In the genomic region with DNA sequence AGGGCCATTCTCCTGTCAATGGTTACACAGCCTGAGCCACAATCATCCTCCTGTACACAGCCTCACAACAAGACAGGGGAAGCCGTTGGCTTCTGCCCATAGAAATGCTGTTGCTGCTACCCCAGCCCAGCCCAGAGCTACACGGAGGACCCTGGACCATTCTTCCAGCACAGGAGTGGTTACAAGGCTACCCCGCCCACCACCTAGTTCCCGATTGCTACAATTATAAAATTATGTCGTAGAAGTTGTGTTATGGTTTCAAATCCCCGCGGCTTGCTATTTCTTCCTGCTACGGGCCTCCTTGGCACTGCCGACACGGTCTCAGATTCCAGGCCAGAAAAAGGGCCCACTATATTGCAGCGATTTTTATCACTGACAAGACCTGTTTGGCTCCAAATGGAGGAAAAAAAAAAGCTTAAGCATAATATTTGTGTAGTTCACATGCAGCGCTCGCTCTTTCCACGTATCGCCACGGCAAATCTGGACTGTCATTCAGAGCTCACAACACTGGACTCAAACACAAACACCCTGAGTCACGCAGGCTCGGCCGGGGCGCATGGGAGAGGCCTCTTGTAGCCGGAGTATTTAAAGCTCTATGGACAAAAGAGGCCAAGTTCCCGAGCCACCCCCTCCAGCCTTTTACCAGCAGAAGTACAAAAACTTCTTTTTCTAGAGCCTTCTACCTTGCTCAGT, we compare ENCODE assay signal across 11 mouse cellular contexts.
DNase-seq lines count a peak whose midpoint lies in the region; ATAC-seq lines count a peak whose summit lies in the region.
"Had no signal": no experiment of that assay in that cellular context is flagged by ENCODE, and none has a peak within 500 bp of the region (broad histone marks: within the 10 kb centered on the region; RNA-seq: fewer than 3 reads in every experiment).

No protein-coding gene starts in this region.

- DNase-seq in CD4-positive, CD25-positive, alpha-beta regulatory T cell, adult 2 months (ENCODE audit: low read depth, low spot score) = peak; percentile 24
- peak; percentile 19 for DNase-seq in retina, postnatal 1 day
- no peak for DNase-seq in retina, embryonic 14.5 days (ENCODE audit: low spot score)
- no peak for DNase-seq in limb, embryonic 10.5 days (ENCODE audit: low spot score)
- DNase-seq in lung, postnatal 4 days = peak; percentile 23 to 59
- DNase-seq in frontal cortex, postnatal 25 days (ENCODE audit: low spot score in 2 of 2) = no peak
- no peak for DNase-seq in frontal cortex, postnatal 10 days (ENCODE audit: low spot score in 2 of 2)
- DNase-seq: cerebellum, postnatal 25 days; heart, adult 18-20 months had no signal

- WGBS in limb, embryonic 10.5 days = 91% methylated on average over 22 of the region's 22 CpGs

- H3K4me1 ChIP-seq in limb, embryonic 10.5 days = peaks cover 28% of the 10 kb centered on the region

- H3K9me3 ChIP-seq in limb, embryonic 10.5 days (replicated peaks) = no peaks in the 10 kb centered on the region

- H3K27ac ChIP-seq in limb, embryonic 10.5 days = peak overlapping the region; percentile 84; the same call in 1 of the 2 replicates

- 0 out of 2 replicates have a peak, but pooled peaks cover 5% of the 10 kb centered on the region for H3K27me3 ChIP-seq in limb, embryonic 10.5 days (ENCODE audit: low read depth, poor library complexity, severe bottlenecking)

- H3K36me3 ChIP-seq in limb, embryonic 10.5 days = no peaks in the 10 kb centered on the region

- no peak overlapping the region for H3K4me3 ChIP-seq in limb, embryonic 10.5 days
- H3K4me3 ChIP-seq: myocyte had no signal

- no peak for ATAC-seq in CD4-positive, CD25-positive, alpha-beta regulatory T cell, adult 4 months

Comparison
In these comparisons a context has a peak if more than half of its experiments do, and no peak if none do; other contexts are left out.
1. DNase-seq: peak in CD4-positive, CD25-positive, alpha-beta regulatory T cell, adult 2 months (single experiment), retina, postnatal 1 day (single experiment) and lung, postnatal 4 days (2 of 2); none in retina, embryonic 14.5 days (single experiment), limb, embryonic 10.5 days (single experiment), frontal cortex, postnatal 25 days (0 of 2) and frontal cortex, postnatal 10 days (0 of 2).